Mouse (Mus musculus): ENCODE results near the gene Cyth4. TPM values are rescaled to one million over a fixed set of nuclear protein-coding genes. Genes with fewer than 3 reads are reported as not detected.

Cyth4 gene
- polyA plus RNA-seq, 1 experiment from 2014 or later = 14.5 TPM

GRCm38 (mm10) chr15:78597729-78598128 lies 882 bp downstream of the Cyth4 start:
- H3K27ac ChIP-seq (ENCODE audit: low read length) = no peak overlapping the region
- ATAC-seq (peak; percentile 46), DNase-seq (ENCODE audit: low spot score) (peak; percentile 40)
- H3K9ac ChIP-seq (replicated peaks; ENCODE audit: low read depth) = no peak overlapping the region
- H3K27me3 ChIP-seq (replicated peaks; ENCODE audit: insufficient read depth, low read length) = no peaks in the 10 kb centered on the region
- H3K4me3 ChIP-seq (ENCODE audit: low read depth, low read length) = no peak overlapping the region
- H3K9me3 ChIP-seq (ENCODE audit: low read length) = no peaks in the 10 kb centered on the region
- H3K4me1 ChIP-seq (ENCODE audit: insufficient read depth, low read depth, low read length) = no peaks in the 10 kb centered on the region
- no peak overlapping the region for H3K4me2 ChIP-seq (replicated peaks; ENCODE audit: low read depth, low read length)
- no peaks in the 10 kb centered on the region for H3K36me3 ChIP-seq (ENCODE audit: insufficient read depth, low read length)
- WGBS = 58% methylated on average over 4 of the region's 4 CpGs
- TF ChIP-seq EP300 (IDR thresholded peaks at IDR 0.05) = no peak

- Histone ChIP-seq H3K9ac (replicated peaks; ENCODE audit: low read depth) (no peak overlapping the region), H3K27me3 (replicated peaks; ENCODE audit: insufficient read depth, low read length) (no peaks in the 10 kb centered on the region), H3K9me3 (ENCODE audit: low read length) (no peaks in the 10 kb centered on the region), H3K27ac (ENCODE audit: low read length) (no peak overlapping the region), H3K4me1 (ENCODE audit: insufficient read depth, low read depth, low read length) (no peaks in the 10 kb centered on the region), H3K4me3 (ENCODE audit: low read depth, low read length) (no peak overlapping the region), H3K36me3 (ENCODE audit: insufficient read depth, low read length) (no peaks in the 10 kb centered on the region), H3K4me2 (replicated peaks; ENCODE audit: low read depth, low read length) (no peak overlapping the region)
- DNase-seq (ENCODE audit: low spot score) (peak; percentile 32), ATAC-seq (peak; percentile 18)
- WGBS = 80% methylated on average over 6 of the region's 6 CpGs
- TF ChIP-seq CTCF (IDR thresholded peaks at IDR 0.05) = no peak
- no peak for TF ChIP-seq EP300 (IDR thresholded peaks at IDR 0.05)
These were observed 2.3 kb downstream of the Cyth4 start for GRCm38 (mm10) chr15:78599124-78599523.

- no peaks in the 10 kb centered on the region for H3K27me3 ChIP-seq (replicated peaks; ENCODE audit: insufficient read depth, low read length)
- H3K4me2 ChIP-seq (replicated peaks; ENCODE audit: low read depth, low read length) = no peak overlapping the region
- H3K4me3 ChIP-seq (ENCODE audit: low read depth, low read length) = no peak overlapping the region
- no peaks in the 10 kb centered on the region for H3K4me1 ChIP-seq (ENCODE audit: insufficient read depth, low read depth, low read length)
- 64% methylated on average over 13 of the region's 13 CpGs for WGBS
- H3K9ac ChIP-seq (replicated peaks; ENCODE audit: low read depth) = no peak overlapping the region
- DNase-seq (ENCODE audit: low spot score) (no peak), ATAC-seq (no peak)
- no peak overlapping the region for H3K27ac ChIP-seq (ENCODE audit: low read length)
- no peak for TF ChIP-seq EP300 (IDR thresholded peaks at IDR 0.05)
- TF ChIP-seq CTCF (IDR thresholded peaks at IDR 0.05) = no peak
- no peaks in the 10 kb centered on the region for H3K9me3 ChIP-seq (ENCODE audit: low read length)
- no peaks in the 10 kb centered on the region for H3K36me3 ChIP-seq (ENCODE audit: insufficient read depth, low read length)
These were observed 2.8 kb downstream of the Cyth4 start for GRCm38 (mm10) chr15:78599529-78600193.

- Histone ChIP-seq H3K9me3 (ENCODE audit: low read length) (no peaks in the 10 kb centered on the region), H3K9ac (replicated peaks; ENCODE audit: low read depth) (no peak overlapping the region), H3K4me1 (ENCODE audit: insufficient read depth, low read depth, low read length) (no peaks in the 10 kb centered on the region), H3K4me2 (replicated peaks; ENCODE audit: low read depth, low read length) (no peak overlapping the region), H3K27ac (ENCODE audit: low read length) (no peak overlapping the region), H3K4me3 (ENCODE audit: low read depth, low read length) (no peak overlapping the region), H3K27me3 (replicated peaks; ENCODE audit: insufficient read depth, low read length) (no peaks in the 10 kb centered on the region), H3K36me3 (ENCODE audit: insufficient read depth, low read length) (no peaks in the 10 kb centered on the region)
- no peak for DNase-seq (ENCODE audit: low spot score)
- ATAC-seq = no peak
- TF ChIP-seq EP300 (IDR thresholded peaks at IDR 0.05) = no peak
- no peak for TF ChIP-seq CTCF (IDR thresholded peaks at IDR 0.05)
- 74% methylated on average over 6 of the region's 6 CpGs for WGBS
These were observed 4.3 kb downstream of the Cyth4 start for GRCm38 (mm10) chr15:78601180-78601579.

GRCm38 (mm10) chr15:78604255-78604654 lies 7.4 kb downstream of the Cyth4 start:
- H3K4me3 ChIP-seq (ENCODE audit: low read depth, low read length) = no peak overlapping the region
- DNase-seq (ENCODE audit: low spot score) = no peak
- H3K9me3 ChIP-seq (ENCODE audit: low read length) = no peaks in the 10 kb centered on the region
- no peak for TF ChIP-seq EP300 (IDR thresholded peaks at IDR 0.05)
- TF ChIP-seq CTCF (IDR thresholded peaks at IDR 0.05) = no peak
- no peaks in the 10 kb centered on the region for H3K36me3 ChIP-seq (ENCODE audit: insufficient read depth, low read length)
- H3K4me2 ChIP-seq (replicated peaks; ENCODE audit: low read depth, low read length) = no peak overlapping the region
- no peak for ATAC-seq
- H3K4me1 ChIP-seq (ENCODE audit: insufficient read depth, low read depth, low read length) = no peaks in the 10 kb centered on the region
- H3K27ac ChIP-seq (ENCODE audit: low read length) = no peak overlapping the region
- H3K27me3 ChIP-seq (replicated peaks; ENCODE audit: insufficient read depth, low read length) = no peaks in the 10 kb centered on the region
- 42% methylated on average over 6 of the region's 6 CpGs for WGBS
- no peak overlapping the region for H3K9ac ChIP-seq (replicated peaks; ENCODE audit: low read depth)

GRCm38 (mm10) chr15:78605371-78605791 lies 8.5 kb downstream of the Cyth4 start:
- Histone ChIP-seq H3K36me3 (ENCODE audit: insufficient read depth, low read length) (no peaks in the 10 kb centered on the region), H3K4me1 (ENCODE audit: insufficient read depth, low read depth, low read length) (no peaks in the 10 kb centered on the region), H3K4me3 (ENCODE audit: low read depth, low read length) (no peak overlapping the region), H3K9me3 (ENCODE audit: low read length) (no peaks in the 10 kb centered on the region), H3K27me3 (replicated peaks; ENCODE audit: insufficient read depth, low read length) (no peaks in the 10 kb centered on the region), H3K27ac (ENCODE audit: low read length) (no peak overlapping the region), H3K9ac (replicated peaks; ENCODE audit: low read depth) (no peak overlapping the region), H3K4me2 (replicated peaks; ENCODE audit: low read depth, low read length) (no peak overlapping the region)
- TF ChIP-seq CTCF (IDR thresholded peaks at IDR 0.05) = no peak
- no peak for TF ChIP-seq EP300 (IDR thresholded peaks at IDR 0.05)
- DNase-seq (ENCODE audit: low spot score) = no peak
- 36% methylated on average over 3 of the region's 3 CpGs for WGBS
- no peak for ATAC-seq

- Histone ChIP-seq H3K27me3 (replicated peaks; ENCODE audit: insufficient read depth, low read length) (no peaks in the 10 kb centered on the region), H3K9ac (replicated peaks; ENCODE audit: low read depth) (no peak overlapping the region), H3K27ac (ENCODE audit: low read length) (no peak overlapping the region), H3K36me3 (ENCODE audit: insufficient read depth, low read length) (no peaks in the 10 kb centered on the region), H3K4me3 (ENCODE audit: low read depth, low read length) (no peak overlapping the region), H3K4me1 (ENCODE audit: insufficient read depth, low read depth, low read length) (no peaks in the 10 kb centered on the region), H3K9me3 (ENCODE audit: low read length) (no peaks in the 10 kb centered on the region), H3K4me2 (replicated peaks; ENCODE audit: low read depth, low read length) (no peak overlapping the region)
- ATAC-seq = no peak
- WGBS = 69% methylated on average over 6 of the region's 6 CpGs
- TF ChIP-seq CTCF (IDR thresholded peaks at IDR 0.05) = no peak
- no peak for TF ChIP-seq EP300 (IDR thresholded peaks at IDR 0.05)
- DNase-seq (ENCODE audit: low spot score) = no peak
These were observed 9.2 kb downstream of the Cyth4 start for GRCm38 (mm10) chr15:78606059-78606458.
